Mouse (Mus musculus): ENCODE measurements around the gene Asgr2. TPM values are rescaled to one million over a fixed set of nuclear protein-coding genes. Genes with fewer than 3 reads are reported as not detected.

The Asgr2 gene
- total and polyA plus RNA-seq, 3 experiments: 0.17 to 0.39 TPM; not detected in 1

GRCm38 (mm10) chr11:70099809-70100208, 7.4 kb downstream of the Asgr2 start:
- H3K36me3 ChIP-seq (replicated peaks in 1 of 2; ENCODE audit: control insufficient read depth in 1 of 2, insufficient read depth in 1 of 2, low read length in 1 of 2): no peaks in the 10 kb centered on the region
- in situ Hi-C loops (cut with MboI; ENCODE audit: low pct_ligation_motif_present, low pct_unique_long_range_greater_than_20kb, low sequenced_read_pairs) (no loop called here), dilution Hi-C loops (cut with MboI; ENCODE audit: extremely low pct_ligation_motif_present, extremely low pct_unique_long_range_greater_than_20kb, low sequenced_read_pairs) (no loop called here)
- H3K4me2 ChIP-seq (ENCODE audit: insufficient read depth, low read depth, poor library complexity, severe bottlenecking): no peak overlapping the region
- no peak overlapping the region for H3K4me3 ChIP-seq (replicated peaks in 1 of 3; ENCODE audit: low read depth in 2 of 3, low read length in 2 of 3, poor library complexity in 1 of 3)
- H3K9ac ChIP-seq (ENCODE audit: insufficient read depth, low read depth): no peak overlapping the region
- no peak for DNase-seq (ENCODE audit: extremely low read depth)
- no peak overlapping the region for H3K27ac ChIP-seq (ENCODE audit: insufficient read depth, low read depth)
- H3K79me2 ChIP-seq (replicated peaks; ENCODE audit: control insufficient read depth, extremely low read depth, insufficient read depth, poor library complexity, severe bottlenecking): no peaks in the 10 kb centered on the region
- no peaks in the 10 kb centered on the region for H3K4me1 ChIP-seq (ENCODE audit: control insufficient read depth in 1 of 2, insufficient read depth in 2 of 2)
- H3K9me3 ChIP-seq (replicated peaks; ENCODE audit: low read length): peaks cover 11% of the 10 kb centered on the region
- H3K27me3 ChIP-seq (replicated peaks): peaks cover 43% of the 10 kb centered on the region
- TF ChIP-seq NRF1 (IDR thresholded peaks at IDR 0.05; ENCODE audit: low read depth, low read length) (no peak), SIN3A (IDR thresholded peaks at IDR 0.05; ENCODE audit: low read length) (no peak), USF1 (IDR thresholded peaks at IDR 0.05; ENCODE audit: low read depth, low read length) (no peak), UBTF (IDR thresholded peaks at IDR 0.05; ENCODE audit: low read depth, low read length) (no peak), NELFE (IDR thresholded peaks at IDR 0.05; ENCODE audit: low read depth, low read length) (no peak), POLR2AphosphoS2 (IDR thresholded peaks at IDR 0.05; ENCODE audit: low read depth, low read length) (no peak), CHD2 (IDR thresholded peaks at IDR 0.05; ENCODE audit: low read length) (no peak), TBP (conservative IDR thresholded peaks at IDR 0.05; ENCODE audit: low read depth, low read length) (no peak), USF2 (conservative IDR thresholded peaks at IDR 0.05; ENCODE audit: low read depth, low read length) (no peak), MEF2A (IDR thresholded peaks at IDR 0.05; ENCODE audit: borderline replicate concordance, low read depth, low read length) (no peak), RAD21 (IDR thresholded peaks at IDR 0.05; ENCODE audit: low read depth, low read length) (no peak), ZC3H11A (IDR thresholded peaks at IDR 0.05; ENCODE audit: low read depth, low read length) (no peak), GABPA (IDR thresholded peaks at IDR 0.05; ENCODE audit: insufficient replicate concordance, low read depth, low read length) (no peak), JUND (conservative IDR thresholded peaks at IDR 0.05; ENCODE audit: low read depth, low read length) (no peak), ZKSCAN1 (IDR thresholded peaks at IDR 0.05; ENCODE audit: borderline replicate concordance, low read depth, low read length) (no peak), TCF12 (IDR thresholded peaks at IDR 0.05; ENCODE audit: low read depth, low read length) (no peak), PAX5 (IDR thresholded peaks at IDR 0.05; ENCODE audit: low read length) (no peak), ZNF384 (IDR thresholded peaks at IDR 0.05; ENCODE audit: low read depth, low read length) (no peak)

- no peaks in the 10 kb centered on the region; a peak in 1 of 4 replicates for H3K4me1 ChIP-seq (ENCODE audit: control insufficient read depth in 1 of 2, insufficient read depth in 2 of 2)
- dilution Hi-C loops (cut with MboI; ENCODE audit: extremely low pct_ligation_motif_present, extremely low pct_unique_long_range_greater_than_20kb, low sequenced_read_pairs): no loop called here
These were observed 11.4 kb downstream of the Asgr2 start for GRCm38 (mm10) chr11:70103701-70104315.

More at GRCm38 (mm10) chr11:70103701-70104315, 11.4 kb downstream of the Asgr2 start:
- Histone ChIP-seq H3K36me3 (replicated peaks in 1 of 2; ENCODE audit: control insufficient read depth in 1 of 2, insufficient read depth in 1 of 2, low read length in 1 of 2) (no peaks in the 10 kb centered on the region), H3K79me2 (replicated peaks; ENCODE audit: control insufficient read depth, extremely low read depth, insufficient read depth, poor library complexity, severe bottlenecking) (no peaks in the 10 kb centered on the region), H3K9ac (ENCODE audit: insufficient read depth, low read depth) (no peak overlapping the region), H3K27me3 (replicated peaks) (peaks cover 24% of the 10 kb centered on the region), H3K4me3 (replicated peaks in 1 of 3; ENCODE audit: low read depth in 2 of 3, low read length in 2 of 3, poor library complexity in 1 of 3) (no peak overlapping the region), H3K4me2 (ENCODE audit: insufficient read depth, low read depth, poor library complexity, severe bottlenecking) (no peak overlapping the region), H3K9me3 (replicated peaks; ENCODE audit: low read length) (peaks cover 4% of the 10 kb centered on the region), H3K27ac (ENCODE audit: insufficient read depth, low read depth) (no peak overlapping the region)
- DNase-seq (ENCODE audit: extremely low read depth): no peak
- TF ChIP-seq JUN (IDR thresholded peaks at IDR 0.05; ENCODE audit: insufficient read depth, low read depth, low read length) (no peak), POLR2A (IDR thresholded peaks at IDR 0.05; ENCODE audit: low read depth, low read length) (no peak), TCF12 (IDR thresholded peaks at IDR 0.05; ENCODE audit: low read depth, low read length) (no peak), PAX5 (IDR thresholded peaks at IDR 0.05; ENCODE audit: low read length) (no peak), NELFE (IDR thresholded peaks at IDR 0.05; ENCODE audit: low read depth, low read length) (no peak), IRF4 (IDR thresholded peaks at IDR 0.05; ENCODE audit: low read depth, low read length) (no peak), TBP (conservative IDR thresholded peaks at IDR 0.05; ENCODE audit: low read depth, low read length) (no peak), MEF2A (IDR thresholded peaks at IDR 0.05; ENCODE audit: borderline replicate concordance, low read depth, low read length) (no peak)
- in situ Hi-C loops (cut with MboI; ENCODE audit: low pct_ligation_motif_present, low pct_unique_long_range_greater_than_20kb, low sequenced_read_pairs): no loop called here

All from CH12.LX (cell line).